Mouse (Mus musculus) cerebellum, postnatal 10 days (tissue): ENCODE measurements around the gene Zmym3.

Source experiments
- DNase-seq, 2 experiments: peaks; one replicate each; pipeline ENCODE4 v3.0.0; 2021; ENCODE audit warnings: mixed read lengths in 2 of 2

Gene Zmym3

DNA sequence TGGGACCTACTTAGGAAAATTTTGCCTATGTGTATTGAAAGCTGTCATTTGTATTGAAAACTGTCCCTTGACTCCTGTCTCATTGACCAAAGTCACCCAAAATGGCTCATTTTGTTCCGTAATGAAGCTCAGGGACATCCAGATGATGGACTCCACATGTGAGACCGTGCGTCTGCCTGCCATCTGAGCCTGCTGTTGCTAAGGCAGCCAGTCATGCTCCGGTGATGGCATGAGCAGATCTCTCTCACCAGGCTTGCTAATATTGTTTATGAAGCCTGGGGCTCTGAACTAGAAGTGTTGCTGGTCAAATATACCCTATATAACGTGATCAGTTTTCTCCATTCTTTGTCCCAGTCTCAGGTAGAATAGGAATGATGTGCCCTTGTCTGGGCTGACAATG, 47.7 kb downstream of the Zmym3 start:
- no peak for DNase-seq

DNA sequence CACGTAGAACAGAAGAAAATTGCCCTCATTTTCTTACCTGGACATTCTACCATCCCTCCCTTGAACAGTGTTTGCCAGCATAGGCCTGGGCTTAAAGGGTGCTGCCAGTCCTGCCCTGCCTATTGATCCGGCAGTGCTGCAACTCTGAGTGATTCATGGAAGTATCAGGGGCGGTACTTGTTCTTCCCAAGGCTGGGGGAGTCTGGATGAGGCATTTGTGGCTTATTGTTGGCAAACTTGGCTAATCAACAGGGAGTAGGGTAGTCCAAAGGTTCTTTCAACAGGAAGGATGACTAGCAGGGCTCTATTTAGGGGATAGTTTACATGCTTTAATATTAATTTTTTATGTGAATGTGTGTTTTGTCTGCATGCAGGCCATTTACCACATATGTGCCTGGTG, 50.1 kb downstream of the Zmym3 start:
- DNase-seq, result no peak

DNA sequence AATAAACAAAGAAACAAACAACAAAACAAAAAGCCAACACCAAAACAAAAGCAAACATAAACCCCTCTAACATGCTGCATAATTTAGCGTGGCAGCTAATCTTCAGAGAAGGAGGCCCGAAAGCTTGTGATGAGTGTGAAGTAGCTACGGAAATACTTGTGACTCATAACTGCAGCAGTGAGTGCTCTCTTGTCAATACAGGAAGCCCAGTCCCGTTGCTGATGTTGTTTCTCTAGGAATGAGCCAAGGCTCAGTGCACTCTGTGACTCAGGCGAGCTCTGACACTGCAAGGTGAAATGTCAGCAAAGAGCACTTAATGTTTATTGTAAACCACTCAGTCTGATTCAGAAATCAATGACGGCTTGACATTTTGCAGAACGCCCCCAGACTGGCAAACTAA, 51.6 kb downstream of the Zmym3 start:
- DNase-seq, result no peak

DNA sequence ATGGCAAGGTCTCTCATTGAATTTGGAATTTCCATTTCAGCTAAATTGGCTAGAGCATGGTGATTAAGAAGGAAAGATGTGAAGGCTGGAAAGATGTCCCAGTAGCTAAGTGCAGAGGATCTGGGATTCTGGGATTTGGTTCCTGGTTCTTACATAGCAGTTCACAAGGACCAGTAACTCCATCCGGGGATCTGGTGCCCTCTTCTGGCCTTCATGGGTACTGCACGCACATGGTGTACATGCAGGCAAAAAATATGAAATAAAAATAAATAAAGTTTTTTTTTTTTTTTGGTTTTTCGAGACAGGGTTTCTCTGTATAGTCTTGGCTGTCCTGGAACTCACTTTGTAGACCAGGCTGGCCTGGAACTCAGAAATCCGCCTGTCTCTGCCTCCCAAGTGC, 61.7 kb downstream of the Zmym3 start:
- DNase-seq, result peak; percentile 26 to 30
